10 mouse cellular contexts compared by ENCODE assay signal in genomic region chr13:44101161-44101560, GRCm38 (mm10).
DNase-seq lines count a peak whose midpoint lies in the region; ATAC-seq lines count a peak whose summit lies in the region.
"Had no signal": no experiment of that assay in that cellular context is flagged by ENCODE, and none has a peak within 500 bp of the region (broad histone marks: within the 10 kb centered on the region; RNA-seq: fewer than 3 reads in every experiment).

No protein-coding gene starts in this region.

- ATAC-seq in midbrain, embryonic 12.5 days (ENCODE audit: low FRiP score, low read depth) = peak; percentile 4; the same call in 1 of the 2 replicates
- no peak for ATAC-seq in cerebellum, adult (ENCODE audit: insufficient number of reproducible peaks, low FRiP score, low TSS enrichment)

- H3K27me3 ChIP-seq in embryonic facial prominence, embryonic 10.5 days (replicated peaks; ENCODE audit: low read depth, poor library complexity, severe bottlenecking) = peaks cover 65% of the 10 kb centered on the region
- H3K27me3 ChIP-seq in midbrain, embryonic 12.5 days = peaks cover 82% of the 10 kb centered on the region

- H3K27ac ChIP-seq in embryonic facial prominence, embryonic 10.5 days (replicated peaks) = peak overlapping the region; percentile 76
- peak overlapping the region; percentile 72 for H3K27ac ChIP-seq in midbrain, embryonic 12.5 days (replicated peaks)

- peak; percentile 76 for DNase-seq in heart, adult 11 months
- no peak for DNase-seq in heart, adult 9 months (ENCODE audit: low spot score in 2 of 2)
- DNase-seq in embryonic facial prominence, embryonic 10.5 days (ENCODE audit: low spot score) = peak; percentile 38
- DNase-seq in heart, postnatal 14 days = peak; percentile 4 to 12
- DNase-seq in layer of hippocampus, adult 9-10 months (ENCODE audit: low spot score) = no peak
- DNase-seq in layer of hippocampus, postnatal 14 days (ENCODE audit: low spot score in 2 of 2) = no peak
- DNase-seq: B cell, adult 2 months had no signal

- peak overlapping the region; percentile 39 for H3K4me3 ChIP-seq in embryonic facial prominence, embryonic 10.5 days
- peak overlapping the region; percentile 5; the same call in 1 of the 2 replicates for H3K4me3 ChIP-seq in midbrain, embryonic 12.5 days
- H3K4me3 ChIP-seq: megakaryocyte, embryonic 14.5 days had no signal

- H3K36me3 ChIP-seq in embryonic facial prominence, embryonic 10.5 days (replicated peaks) = no peaks in the 10 kb centered on the region
- H3K36me3 ChIP-seq in midbrain, embryonic 12.5 days = no peaks in the 10 kb centered on the region

- WGBS in embryonic facial prominence, embryonic 10.5 days = 6% methylated on average over 6 of the region's 6 CpGs
- 5% methylated on average over 6 of the region's 6 CpGs for WGBS in midbrain, embryonic 12.5 days

- intact Hi-C loops in heart, postnatal 14 days (cut with DNase I) = no loop called here

- 0 out of 2 replicates have a peak overlapping the region, but pooled peaks have one; percentile 12 for H3K9ac ChIP-seq in midbrain, embryonic 12.5 days (replicated peaks)

- no peaks in the 10 kb centered on the region for H3K9me3 ChIP-seq in embryonic facial prominence, embryonic 10.5 days
- H3K9me3 ChIP-seq in midbrain, embryonic 12.5 days = no peaks in the 10 kb centered on the region

- H3K4me2 ChIP-seq in midbrain, embryonic 12.5 days (replicated peaks) = peak overlapping the region; percentile 43

- H3K4me1 ChIP-seq in embryonic facial prominence, embryonic 10.5 days = peaks cover 47% of the 10 kb centered on the region
- H3K4me1 ChIP-seq in midbrain, embryonic 12.5 days = peaks cover 43% of the 10 kb centered on the region

Comparison
In these comparisons a context has a peak if more than half of its experiments do, and no peak if none do; other contexts are left out.
1. DNase-seq: peak in heart, adult 11 months (single experiment), embryonic facial prominence, embryonic 10.5 days (single experiment) and heart, postnatal 14 days (2 of 2); none in heart, adult 9 months (0 of 2), layer of hippocampus, adult 9-10 months (single experiment) and layer of hippocampus, postnatal 14 days (0 of 2).